Mouse (Mus musculus): ENCODE measurements around the gene Bag2. TPM values are rescaled to one million over a fixed set of nuclear protein-coding genes. Genes with fewer than 3 reads are reported as not detected.

Gene Bag2
- polyA plus RNA-seq, 1 experiment from 2014 or later: 99.9 TPM

GRCm38 (mm10) chr1:33720231-33720630 is 37.4 kb downstream of the Bag2 start:
- no peak; the same call in 1 of the 2 replicates for ATAC-seq (replicated peaks; ENCODE audit: insufficient number of reproducible peaks, low FRiP score, low TSS enrichment)
- Histone ChIP-seq H3K4me3 (ENCODE audit: low read depth, low read length) (peak overlapping the region; percentile 81), H3K9me3 (replicated peaks; ENCODE audit: control insufficient read depth, low read length) (no peaks in the 10 kb centered on the region), H3K4me1 (ENCODE audit: control insufficient read depth, insufficient read depth, low read length) (peaks cover 3% of the 10 kb centered on the region; the same call in 1 of the 2 replicates), H3K27ac (ENCODE audit: low read depth, low read length) (peak overlapping the region; percentile 74), H3K9ac (ENCODE audit: low read depth, low read length) (peak overlapping the region; percentile 91), H3K27me3 (ENCODE audit: control insufficient read depth, insufficient read depth, low read length) (no peaks in the 10 kb centered on the region), H3K4me2 (peak overlapping the region; percentile 82), H3K36me3 (ENCODE audit: control insufficient read depth, insufficient read depth, low read length) (peaks cover 7% of the 10 kb centered on the region; the same call in 1 of the 2 replicates)
- WGBS (ENCODE audit: insufficient replicate concordance): under 1% methylated on average over 41 of the region's 41 CpGs

GRCm38 (mm10) chr1:33719733-33720225 is 37.8 kb downstream of the Bag2 start, which contains the start of gene Rab23:
TSS of gene Rab23 (plus strand) at chr1:33719887.
- peak within 1 kb of the TSS; percentile 91 for H3K9ac ChIP-seq (ENCODE audit: low read depth, low read length)
- peak within 1 kb of the TSS; percentile 81 for H3K4me3 ChIP-seq (ENCODE audit: low read depth, low read length)
- H3K27ac ChIP-seq (ENCODE audit: low read depth, low read length): peak within 1 kb of the TSS; percentile 74
- no peaks in the 10 kb centered on the region for H3K27me3 ChIP-seq (ENCODE audit: control insufficient read depth, insufficient read depth, low read length)
- H3K4me1 ChIP-seq (ENCODE audit: control insufficient read depth, insufficient read depth, low read length): peaks cover 5% of the 10 kb centered on the region; the same call in 1 of the 2 replicates
- H3K36me3 ChIP-seq (ENCODE audit: control insufficient read depth, insufficient read depth, low read length): peaks cover 5% of the 10 kb centered on the region; the same call in 1 of the 2 replicates
- peak; percentile 91 for ATAC-seq (replicated peaks; ENCODE audit: insufficient number of reproducible peaks, low FRiP score, low TSS enrichment)
- under 1% methylated on average over 43 of the region's 54 CpGs for WGBS (ENCODE audit: insufficient replicate concordance)
- no peaks in the 10 kb centered on the region for H3K9me3 ChIP-seq (replicated peaks; ENCODE audit: control insufficient read depth, low read length)
- H3K4me2 ChIP-seq: peak within 1 kb of the TSS; percentile 82

- Histone ChIP-seq H3K27ac (ENCODE audit: low read depth, low read length) (no peak overlapping the region), H3K36me3 (ENCODE audit: control insufficient read depth, insufficient read depth, low read length) (no peaks in the 10 kb centered on the region), H3K4me3 (ENCODE audit: low read depth, low read length) (no peak overlapping the region), H3K9me3 (replicated peaks; ENCODE audit: control insufficient read depth, low read length) (no peaks in the 10 kb centered on the region), H3K9ac (ENCODE audit: low read depth, low read length) (no peak overlapping the region), H3K27me3 (ENCODE audit: control insufficient read depth, insufficient read depth, low read length) (no peaks in the 10 kb centered on the region), H3K4me1 (ENCODE audit: control insufficient read depth, insufficient read depth, low read length) (peaks cover 7% of the 10 kb centered on the region; the same call in 1 of the 2 replicates), H3K4me2 (no peak overlapping the region)
- ATAC-seq (replicated peaks; ENCODE audit: insufficient number of reproducible peaks, low FRiP score, low TSS enrichment): no peak
- WGBS (ENCODE audit: insufficient replicate concordance): 74% methylated on average over 1 of the region's 1 CpGs
These were observed 40.0 kb downstream of the Bag2 start for GRCm38 (mm10) chr1:33717636-33718035.

- H3K4me2 ChIP-seq: peak overlapping the region; percentile 45
- H3K4me1 ChIP-seq (ENCODE audit: control insufficient read depth, insufficient read depth, low read length): 0 out of 2 replicates have a peak, but pooled peaks cover 4% of the 10 kb centered on the region
- no peak overlapping the region for H3K4me3 ChIP-seq (ENCODE audit: low read depth, low read length)
- no peak for ATAC-seq (replicated peaks; ENCODE audit: insufficient number of reproducible peaks, low FRiP score, low TSS enrichment)
- H3K27me3 ChIP-seq (ENCODE audit: control insufficient read depth, insufficient read depth, low read length): no peaks in the 10 kb centered on the region
- no peaks in the 10 kb centered on the region for H3K9me3 ChIP-seq (replicated peaks; ENCODE audit: control insufficient read depth, low read length)
- 4% methylated on average over 10 of the region's 10 CpGs for WGBS (ENCODE audit: insufficient replicate concordance)
- H3K9ac ChIP-seq (ENCODE audit: low read depth, low read length): no peak overlapping the region
- no peak overlapping the region for H3K27ac ChIP-seq (ENCODE audit: low read depth, low read length)
- no peaks in the 10 kb centered on the region for H3K36me3 ChIP-seq (ENCODE audit: control insufficient read depth, insufficient read depth, low read length)
These were observed 42.8 kb downstream of the Bag2 start for GRCm38 (mm10) chr1:33714796-33715195.

- WGBS (ENCODE audit: insufficient replicate concordance): 81% methylated on average over 5 of the region's 5 CpGs
These were observed 45.6 kb downstream of the Bag2 start for GRCm38 (mm10) chr1:33712026-33712425.

GRCm38 (mm10) chr1:33709615-33710014 is 48.0 kb downstream of the Bag2 start:
- H3K4me2 ChIP-seq: no peak overlapping the region
- no peak overlapping the region for H3K9ac ChIP-seq (ENCODE audit: low read depth, low read length)
- no peaks in the 10 kb centered on the region for H3K4me1 ChIP-seq (ENCODE audit: control insufficient read depth, insufficient read depth, low read length)
- no peaks in the 10 kb centered on the region for H3K36me3 ChIP-seq (ENCODE audit: control insufficient read depth, insufficient read depth, low read length)
- 50% methylated on average over 2 of the region's 2 CpGs for WGBS (ENCODE audit: insufficient replicate concordance)
- no peak for ATAC-seq (replicated peaks; ENCODE audit: insufficient number of reproducible peaks, low FRiP score, low TSS enrichment)
- H3K9me3 ChIP-seq (replicated peaks; ENCODE audit: control insufficient read depth, low read length): no peaks in the 10 kb centered on the region
- H3K4me3 ChIP-seq (ENCODE audit: low read depth, low read length): no peak overlapping the region
- H3K27ac ChIP-seq (ENCODE audit: low read depth, low read length): no peak overlapping the region
- no peaks in the 10 kb centered on the region for H3K27me3 ChIP-seq (ENCODE audit: control insufficient read depth, insufficient read depth, low read length)

More at GRCm38 (mm10) chr1:33712026-33712425, 45.6 kb downstream of the Bag2 start:
- Histone ChIP-seq H3K27ac (ENCODE audit: low read depth, low read length) (no peak overlapping the region), H3K36me3 (ENCODE audit: control insufficient read depth, insufficient read depth, low read length) (no peaks in the 10 kb centered on the region), H3K4me3 (ENCODE audit: low read depth, low read length) (no peak overlapping the region), H3K27me3 (ENCODE audit: control insufficient read depth, insufficient read depth, low read length) (no peaks in the 10 kb centered on the region), H3K9me3 (replicated peaks; ENCODE audit: control insufficient read depth, low read length) (no peaks in the 10 kb centered on the region), H3K4me1 (ENCODE audit: control insufficient read depth, insufficient read depth, low read length) (0 out of 2 replicates have a peak, but pooled peaks cover 4% of the 10 kb centered on the region), H3K4me2 (no peak overlapping the region), H3K9ac (ENCODE audit: low read depth, low read length) (no peak overlapping the region)
- no peak for ATAC-seq (replicated peaks; ENCODE audit: insufficient number of reproducible peaks, low FRiP score, low TSS enrichment)

GRCm38 (mm10) chr1:33701244-33701643 is 56.4 kb downstream of the Bag2 start:
- no peak overlapping the region for H3K4me3 ChIP-seq (ENCODE audit: low read depth, low read length)
- no peaks in the 10 kb centered on the region for H3K27me3 ChIP-seq (ENCODE audit: control insufficient read depth, insufficient read depth, low read length)
- no peak for ATAC-seq (replicated peaks; ENCODE audit: insufficient number of reproducible peaks, low FRiP score, low TSS enrichment)
- 87% methylated on average over 3 of the region's 3 CpGs for WGBS (ENCODE audit: insufficient replicate concordance)
- no peaks in the 10 kb centered on the region for H3K36me3 ChIP-seq (ENCODE audit: control insufficient read depth, insufficient read depth, low read length)
- no peak overlapping the region for H3K9ac ChIP-seq (ENCODE audit: low read depth, low read length)
- H3K4me2 ChIP-seq: no peak overlapping the region
- no peaks in the 10 kb centered on the region for H3K4me1 ChIP-seq (ENCODE audit: control insufficient read depth, insufficient read depth, low read length)
- no peaks in the 10 kb centered on the region for H3K9me3 ChIP-seq (replicated peaks; ENCODE audit: control insufficient read depth, low read length)
- H3K27ac ChIP-seq (ENCODE audit: low read depth, low read length): no peak overlapping the region

GRCm38 (mm10) chr1:33696016-33696415 is 61.6 kb downstream of the Bag2 start:
- no peak overlapping the region for H3K27ac ChIP-seq (ENCODE audit: low read depth, low read length)
- no peaks in the 10 kb centered on the region for H3K9me3 ChIP-seq (replicated peaks; ENCODE audit: control insufficient read depth, low read length)
- H3K9ac ChIP-seq (ENCODE audit: low read depth, low read length): no peak overlapping the region
- H3K36me3 ChIP-seq (ENCODE audit: control insufficient read depth, insufficient read depth, low read length): no peaks in the 10 kb centered on the region
- H3K4me3 ChIP-seq (ENCODE audit: low read depth, low read length): no peak overlapping the region
- 81% methylated on average over 2 of the region's 2 CpGs for WGBS (ENCODE audit: insufficient replicate concordance)
- H3K27me3 ChIP-seq (ENCODE audit: control insufficient read depth, insufficient read depth, low read length): no peaks in the 10 kb centered on the region
- H3K4me2 ChIP-seq: no peak overlapping the region
- no peaks in the 10 kb centered on the region for H3K4me1 ChIP-seq (ENCODE audit: control insufficient read depth, insufficient read depth, low read length)
- no peak for ATAC-seq (replicated peaks; ENCODE audit: insufficient number of reproducible peaks, low FRiP score, low TSS enrichment)

Data from heart, embryonic 11.5 days (tissue).